ENCODE assay signal across 26 mouse cellular contexts in genomic region chr5:46363661-46364060, GRCm38 (mm10).
"Had no signal": no experiment of that assay in that cellular context is flagged by ENCODE, and none has a peak within 500 bp of the region (broad histone marks: within the 10 kb centered on the region; RNA-seq: fewer than 3 reads in every experiment).

No protein-coding gene starts in this region.

- ATAC-seq: hindbrain, postnatal 0 days; intestine, embryonic 16.5 days had no signal

- H3K27ac ChIP-seq: heart, adult 2 months; heart, embryonic 13.5 days; heart, embryonic 15.5 days; hindbrain, embryonic 13.5 days; hindbrain, embryonic 15.5 days; hindbrain, postnatal 0 days; layer of hippocampus, adult 2 months; left cerebral cortex, adult 2 months; limb, embryonic 10.5 days; limb, embryonic 12.5 days; liver, embryonic 13.5 days had no signal

- H3K9me3 ChIP-seq: heart, embryonic 13.5 days; heart, embryonic 15.5 days; hindbrain, embryonic 13.5 days; hindbrain, embryonic 15.5 days; limb, embryonic 10.5 days; limb, embryonic 12.5 days; liver, embryonic 13.5 days had no signal

- H3K4me3 ChIP-seq: heart, adult 2 months; heart, embryonic 13.5 days; heart, embryonic 15.5 days; hindbrain, embryonic 13.5 days; hindbrain, embryonic 15.5 days; layer of hippocampus, adult 2 months; left cerebral cortex, adult 2 months; limb, embryonic 10.5 days; limb, embryonic 12.5 days; liver, embryonic 13.5 days had no signal

- H3K4me2 ChIP-seq: heart, embryonic 11.5 days; heart, embryonic 13.5 days; heart, embryonic 15.5 days; hindbrain, embryonic 13.5 days; hindbrain, embryonic 15.5 days; limb, embryonic 12.5 days; liver, embryonic 11.5 days; liver, embryonic 13.5 days had no signal

- H3K36me3 ChIP-seq: heart, embryonic 13.5 days; heart, embryonic 15.5 days; hindbrain, embryonic 13.5 days; hindbrain, embryonic 15.5 days; limb, embryonic 10.5 days; limb, embryonic 12.5 days; liver, embryonic 13.5 days had no signal

- H3K4me1 ChIP-seq: heart, embryonic 13.5 days; heart, embryonic 15.5 days; hindbrain, embryonic 13.5 days; hindbrain, embryonic 15.5 days; limb, embryonic 10.5 days; limb, embryonic 12.5 days; liver, embryonic 13.5 days had no signal

- H3K9ac ChIP-seq: heart, embryonic 13.5 days; heart, embryonic 15.5 days; hindbrain, embryonic 13.5 days; hindbrain, embryonic 15.5 days; limb, embryonic 12.5 days; liver, embryonic 13.5 days had no signal

- DNase-seq: gastrocnemius, postnatal 14 days; gastrocnemius, postnatal 36 days; heart, adult 11 months; heart, adult 2 months; heart, postnatal 14 days; heart, postnatal 36 days; kidney, adult 11 months; kidney, adult 2 months; kidney, adult 9 months; kidney, postnatal 10 days; kidney, postnatal 25 days; kidney, postnatal 4 days; liver; liver, embryonic 13.5 days had no signal

- H3K27me3 ChIP-seq: heart, embryonic 13.5 days; heart, embryonic 15.5 days; hindbrain, embryonic 13.5 days; hindbrain, embryonic 15.5 days; limb, embryonic 12.5 days; liver, embryonic 13.5 days had no signal
